Mouse (Mus musculus): ENCODE measurements around the gene Gm49384. TPM values are rescaled to one million over a fixed set of nuclear protein-coding genes. Genes with fewer than 3 reads are reported as not detected.

Gm49384 gene
- total RNA-seq, 1 experiment from 2014 or later, result 6.3 TPM

GRCm38 (mm10) chr12:69147166-69147735 is 56.8 kb downstream of the Gm49384 start:
- ATAC-seq (replicated peaks; ENCODE audit: insufficient number of reproducible peaks, low FRiP score, low TSS enrichment, poor library complexity, severe bottlenecking), result no peak

GRCm38 (mm10) chr12:69143460-69143859 is 60.6 kb downstream of the Gm49384 start:
- peak; percentile 27; the same call in 1 of the 2 replicates for ATAC-seq (replicated peaks; ENCODE audit: insufficient number of reproducible peaks, low FRiP score, low TSS enrichment, poor library complexity, severe bottlenecking)

GRCm38 (mm10) chr12:69139841-69140240 is 64.2 kb downstream of the Gm49384 start:
- ATAC-seq (replicated peaks; ENCODE audit: insufficient number of reproducible peaks, low FRiP score, low TSS enrichment, poor library complexity, severe bottlenecking), result no peak; the same call in 1 of the 2 replicates

Other genes with a start within 250 kb of the Gm49384 start
- gene Rps29, start 45.1 kb downstream of the Gm49384 start, total RNA-seq (2017), result 1,859 to 3,089 TPM (median 2,901 TPM) in 3 replicates
- not detected in 3 replicates for gene Lrr1, start 35.5 kb downstream of the Gm49384 start, total RNA-seq (2017)
- 578 to 776 TPM (median 649 TPM) in 3 replicates for gene Rpl36al, start 20.2 kb downstream of the Gm49384 start, total RNA-seq (2017)
- 70.5 to 79.5 TPM (median 70.6 TPM) in 3 replicates for gene Mgat2, start 20.1 kb downstream of the Gm49384 start, total RNA-seq (2017)
- 9.2 to 15.1 TPM (median 9.6 TPM) in 3 replicates for gene Gm49383, start 7.2 kb downstream of the Gm49384 start, total RNA-seq (2017)
- gene Dnaaf2, start 5.8 kb downstream of the Gm49384 start, total RNA-seq (2017), result 1.3 to 3.4 TPM (median 1.7 TPM) in 3 replicates
- 8.3 to 9.7 TPM (median 9.3 TPM) in 3 replicates for gene Pole2, start 23.9 kb upstream of the Gm49384 start, total RNA-seq (2017)
- gene Klhdc1, start 36.9 kb upstream of the Gm49384 start, total RNA-seq (2017), result 6.5 to 8.6 TPM (median 6.7 TPM) in 3 replicates
- 47.6 to 59.0 TPM (median 53.0 TPM) in 3 replicates for gene Klhdc2, start 92.4 kb upstream of the Gm49384 start, total RNA-seq (2017)
- gene Nemf, start 152.9 kb upstream of the Gm49384 start, total RNA-seq (2017), result 89.6 to 137 TPM (median 117 TPM) in 3 replicates
- 213 to 230 TPM (median 223 TPM) in 3 replicates for gene Arf6, start 167.9 kb upstream of the Gm49384 start, total RNA-seq (2017)
- not detected in 3 replicates for gene Gm9887, start 168.2 kb upstream of the Gm49384 start, total RNA-seq (2017)